Mouse (Mus musculus): ENCODE measurements around the gene Crlf2.
A peak's percentile ranks its signal among the peaks of the same experiment; 100 is the strongest.

Gene Crlf2

DNA sequence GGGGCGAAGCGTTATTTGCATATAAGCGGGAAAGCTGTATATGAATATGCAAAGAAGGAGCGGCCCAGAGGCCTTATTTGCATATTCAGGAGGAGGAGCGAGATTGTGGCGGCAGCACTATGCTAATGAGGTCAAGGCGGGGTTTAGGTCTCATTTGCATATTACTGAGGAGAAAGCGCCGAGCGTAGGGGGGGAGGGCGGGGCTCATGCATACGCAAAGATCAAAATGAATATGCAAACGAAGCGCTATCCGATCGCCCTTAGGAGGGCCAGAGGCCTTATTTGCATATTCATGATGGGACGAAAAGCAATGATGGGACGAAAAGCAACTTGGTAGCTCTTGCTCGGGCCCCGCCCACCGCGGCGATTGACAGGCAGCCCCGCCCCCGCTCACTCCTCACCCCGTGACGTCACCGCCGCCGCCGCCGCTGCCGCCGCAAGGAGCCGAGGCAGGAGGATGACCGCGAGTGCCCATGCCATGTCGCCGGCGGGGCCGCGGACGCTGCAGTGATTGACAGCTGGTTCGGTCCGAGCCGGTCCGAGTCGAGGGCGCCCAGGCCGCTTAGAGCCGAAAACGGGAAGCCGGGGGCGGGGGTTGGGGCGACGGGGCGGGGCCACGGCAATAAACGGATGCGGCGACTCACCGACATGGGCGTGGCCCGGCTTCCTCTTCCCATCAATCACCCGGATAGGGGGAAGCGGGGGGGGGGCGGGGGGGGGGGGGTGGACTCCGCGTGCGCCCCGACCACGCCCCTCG, at the start of gene Crlf2:
Crlf2 (minus strand) TSS at position 590 of the 757 bp plus-strand sequence.
- DNase-seq: peak; percentile 97

DNA sequence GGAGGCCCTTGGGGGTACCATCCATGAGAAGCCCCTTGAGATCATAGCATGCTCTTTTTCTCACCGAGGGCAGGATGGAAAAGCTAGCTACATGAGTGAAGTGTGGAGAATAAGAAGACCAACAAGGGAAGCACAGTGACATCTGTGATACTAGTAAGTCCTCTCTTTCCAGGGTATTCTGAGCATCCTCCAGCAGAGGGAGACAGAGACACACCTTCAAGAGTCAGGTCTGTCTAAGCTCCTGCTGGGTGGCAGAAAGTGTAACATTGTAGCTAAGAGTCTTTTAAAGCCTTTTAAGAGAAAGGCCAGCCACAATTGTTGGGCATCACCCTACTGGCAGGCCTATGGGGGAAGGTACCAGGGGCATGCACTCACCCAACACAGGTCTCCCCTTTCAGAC, 43.8 kb upstream of the Crlf2 start:
- DNase-seq: peak; percentile 50

DNA sequence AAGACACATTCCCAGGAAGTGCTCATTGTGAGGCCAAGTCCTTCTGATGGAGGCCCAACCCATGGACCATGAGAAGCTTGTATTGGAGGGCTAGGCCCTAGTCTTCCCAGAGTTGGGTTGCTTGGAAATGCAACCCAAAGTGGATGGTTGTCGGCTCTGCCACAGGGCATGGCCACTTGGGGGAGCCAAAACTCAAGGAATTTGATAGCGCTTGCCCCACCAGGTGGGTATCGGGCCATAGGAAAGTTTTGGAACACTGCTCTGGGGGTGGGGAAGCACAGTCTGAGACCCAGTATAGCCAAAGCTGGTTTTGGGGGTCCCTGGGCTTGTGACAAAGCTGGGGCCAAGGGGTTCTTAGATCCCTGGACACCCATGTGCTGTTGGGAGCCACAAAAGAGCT, 42.3 kb upstream of the Crlf2 start:
- peak; percentile 63 for DNase-seq

DNA sequence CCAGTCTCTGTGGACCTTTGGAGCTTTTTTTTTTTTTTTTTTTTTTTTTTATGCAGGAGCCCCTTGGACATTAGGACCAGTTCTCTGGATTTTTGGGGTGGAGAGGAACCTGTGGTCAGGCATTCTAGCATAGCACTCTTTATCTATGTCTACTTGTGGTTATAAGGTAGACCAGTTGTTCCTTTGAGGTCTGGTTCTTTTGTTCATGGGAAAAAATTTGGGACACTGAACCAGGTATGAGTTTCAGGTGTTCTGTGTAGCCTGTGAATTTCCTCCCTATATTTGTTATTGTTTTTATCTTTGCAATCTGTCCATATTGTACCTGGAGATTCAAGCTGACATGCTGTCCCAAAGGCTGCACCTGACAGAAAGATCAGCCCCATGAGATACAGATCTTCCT, 40.1 kb upstream of the Crlf2 start:
- DNase-seq: no peak

DNA sequence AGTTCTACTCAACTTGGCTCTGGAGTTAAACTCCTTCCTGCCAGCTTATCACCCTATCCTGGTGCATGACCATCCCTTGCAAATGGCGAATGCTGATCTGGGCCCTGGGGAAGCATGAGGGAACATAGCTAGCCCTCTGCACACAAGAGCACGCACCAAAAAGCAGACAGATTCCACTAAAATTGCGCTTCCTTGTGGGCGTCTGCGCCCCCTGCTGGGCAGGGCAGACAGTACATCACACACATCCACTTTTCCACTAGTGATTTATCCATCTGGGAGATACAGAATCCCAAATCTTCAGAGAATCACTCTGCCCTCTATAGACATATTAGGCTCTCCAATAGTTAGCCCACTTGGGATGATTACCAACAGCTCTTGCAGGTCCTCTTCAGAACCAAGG, 37.9 kb upstream of the Crlf2 start:
- peak; percentile 57 for DNase-seq

DNA sequence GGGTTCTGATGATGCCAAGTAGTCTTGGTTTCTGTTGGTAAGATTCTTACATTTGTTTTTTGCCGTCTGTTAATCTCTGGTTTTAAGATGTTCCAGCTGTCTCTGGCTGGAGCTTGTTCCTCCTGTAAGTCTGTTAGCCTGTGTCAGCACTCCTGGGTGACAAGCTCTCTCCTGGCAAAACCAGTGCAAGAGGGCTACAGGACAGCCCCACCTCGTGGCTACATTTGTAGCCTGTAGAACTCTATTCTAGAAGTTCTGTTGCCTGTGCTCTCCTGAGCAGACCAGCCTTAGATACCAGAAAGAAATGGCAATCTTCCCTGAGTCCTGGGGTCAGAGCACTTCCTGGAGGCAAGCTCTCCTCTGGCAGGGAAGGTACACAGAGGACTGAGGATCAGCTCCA, 4.0 kb upstream of the Crlf2 start:
- no peak for DNase-seq

DNA sequence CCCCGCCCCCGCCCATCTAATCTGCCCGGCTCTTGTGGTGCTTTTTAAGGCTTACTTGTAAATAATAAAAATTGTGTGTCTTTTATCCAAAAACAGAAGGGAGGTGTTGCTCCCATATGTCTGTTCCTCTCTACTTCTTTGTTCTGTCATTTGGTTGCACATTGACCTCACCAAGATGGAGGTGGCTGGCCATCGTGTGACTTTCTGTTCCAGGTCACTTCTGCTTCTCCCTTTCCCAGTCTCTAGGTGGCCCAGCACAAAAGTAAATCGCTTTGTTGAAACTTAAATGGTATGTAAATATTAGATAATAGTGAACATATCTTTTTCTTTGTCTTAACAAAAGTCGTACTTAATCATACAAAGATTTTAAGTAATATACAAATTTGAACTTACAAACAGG, 398 bp upstream of the Crlf2 start:
- DNase-seq: no peak

DNA sequence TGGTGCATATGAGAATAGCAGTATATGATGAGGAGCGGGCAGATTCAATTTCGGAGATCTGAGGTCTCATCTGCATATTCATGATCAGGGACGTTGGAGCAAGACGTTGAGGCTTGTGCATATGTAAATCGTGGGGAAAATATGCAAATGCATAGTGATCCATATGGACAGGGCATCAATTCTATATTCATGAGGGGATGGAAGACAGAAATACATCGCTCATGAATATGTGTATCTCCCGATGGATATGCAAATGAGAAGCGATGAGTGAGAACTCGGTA, 730 bp downstream of the Crlf2 start:
- DNase-seq: no peak

DNA sequence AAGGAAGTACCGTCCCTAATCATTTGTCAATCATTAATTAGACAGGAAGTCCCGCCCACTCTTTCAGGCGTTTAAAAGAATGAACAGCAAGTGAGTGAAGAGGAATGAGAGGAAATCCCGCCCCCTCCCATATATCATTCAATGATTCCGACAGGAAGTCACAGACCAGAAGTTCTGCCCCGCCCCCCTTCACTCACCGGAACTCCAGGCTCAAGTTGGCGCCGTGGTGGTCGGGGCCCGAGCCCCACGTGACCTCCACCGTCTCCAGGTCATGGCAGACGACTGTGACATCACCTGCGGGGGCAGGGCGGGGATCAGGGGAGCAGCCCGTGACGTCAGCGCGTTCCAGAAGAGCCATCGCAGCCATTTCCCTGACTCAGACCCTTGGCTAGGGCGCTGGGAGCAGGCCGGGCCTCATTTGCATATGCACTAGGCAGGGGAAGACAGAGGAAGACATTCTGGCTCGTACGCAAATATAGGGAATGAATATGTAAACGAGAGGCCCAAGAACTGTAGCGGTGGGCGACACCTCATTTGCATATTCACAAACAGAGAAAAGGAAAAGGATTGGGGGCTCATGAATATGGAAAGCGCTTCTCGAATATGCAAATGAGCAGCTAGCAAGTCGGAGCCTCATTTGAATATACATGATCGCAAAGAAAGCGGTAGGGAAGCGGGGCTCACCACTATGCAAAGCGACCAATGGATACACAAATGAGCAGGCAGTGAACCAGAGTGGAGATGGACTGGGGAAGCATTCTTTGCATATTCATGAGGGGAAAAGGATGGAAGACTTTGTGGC, 1.3 kb downstream of the Crlf2 start:
- DNase-seq: peak; percentile 95

DNA sequence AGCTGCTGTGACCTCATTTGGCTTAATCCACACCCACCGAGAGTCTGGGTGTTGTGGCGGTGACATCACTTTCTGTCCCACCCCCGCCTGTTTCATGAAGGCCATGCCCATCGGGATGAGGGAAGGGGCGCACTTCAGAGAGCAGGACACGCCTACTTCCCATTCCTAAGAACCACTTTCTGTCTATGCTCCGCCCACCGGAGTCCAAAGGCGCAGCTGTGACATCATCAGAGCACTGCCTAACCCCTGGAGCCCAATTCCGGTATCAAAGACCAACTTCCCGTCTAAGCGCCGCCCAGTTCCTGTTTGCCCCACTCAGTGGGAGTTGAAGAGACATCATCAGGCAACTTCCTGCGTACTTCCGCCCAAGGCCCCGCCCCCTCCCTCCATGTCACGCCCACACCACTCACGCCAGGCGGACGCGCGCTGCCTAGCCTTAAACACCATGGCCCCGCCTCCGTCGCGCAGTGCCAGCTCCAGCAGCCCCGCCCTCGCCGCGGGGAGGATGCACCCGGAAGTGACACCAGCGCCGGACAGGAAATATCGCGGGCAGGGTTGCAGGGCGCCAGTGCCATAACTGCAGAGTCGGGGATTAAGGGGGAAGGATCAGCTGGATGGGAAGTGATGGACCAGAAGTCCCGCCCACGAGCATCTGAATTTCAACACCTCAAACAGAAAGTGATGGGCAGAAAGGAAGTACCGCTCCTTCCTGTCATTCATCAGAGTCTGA, 2.0 kb downstream of the Crlf2 start:
- DNase-seq: peak; percentile 87

DNA sequence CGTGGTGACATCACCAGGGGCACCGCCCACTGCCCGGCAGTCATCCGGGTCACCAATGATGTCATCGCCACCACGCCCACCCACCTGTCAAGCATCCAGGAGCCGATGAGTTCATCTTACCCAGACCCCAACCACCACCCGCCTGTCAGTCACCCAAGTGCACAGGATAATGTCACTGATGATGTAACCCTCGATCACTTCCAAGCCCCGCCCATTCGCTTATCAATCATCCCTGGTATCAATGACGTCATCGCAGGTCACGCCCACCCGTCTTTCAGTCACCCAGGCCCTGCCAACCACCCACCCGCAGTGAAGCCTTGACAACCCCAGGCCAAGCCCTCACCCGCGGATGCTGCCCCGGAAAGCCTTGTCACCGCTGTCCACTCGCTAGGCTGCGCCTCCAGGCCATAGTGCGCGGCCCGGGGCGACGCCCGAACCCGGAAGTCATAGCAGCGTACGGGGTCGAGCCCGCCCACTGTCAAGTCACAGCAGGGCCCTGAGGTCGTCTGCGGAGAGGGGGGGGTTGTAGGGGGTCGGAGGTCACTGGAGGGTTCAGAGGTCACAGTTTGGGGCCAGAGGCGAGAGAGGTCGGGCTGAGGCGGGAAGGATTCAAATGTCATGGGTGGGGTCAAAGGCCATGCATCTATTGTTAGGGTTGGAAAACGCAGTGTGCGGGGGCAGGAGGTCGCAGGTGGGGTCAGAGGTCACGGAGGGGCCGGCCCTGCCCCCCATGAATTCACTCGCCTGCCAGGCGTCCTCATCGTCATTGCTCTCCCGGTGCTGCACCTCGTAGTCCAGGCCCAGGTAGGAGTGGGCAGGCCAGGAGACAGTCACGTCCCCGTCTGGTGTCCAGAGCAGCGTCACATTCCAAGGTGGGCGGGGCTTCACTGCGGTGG, 2.9 kb downstream of the Crlf2 start:
- DNase-seq: peak; percentile 65

DNA sequence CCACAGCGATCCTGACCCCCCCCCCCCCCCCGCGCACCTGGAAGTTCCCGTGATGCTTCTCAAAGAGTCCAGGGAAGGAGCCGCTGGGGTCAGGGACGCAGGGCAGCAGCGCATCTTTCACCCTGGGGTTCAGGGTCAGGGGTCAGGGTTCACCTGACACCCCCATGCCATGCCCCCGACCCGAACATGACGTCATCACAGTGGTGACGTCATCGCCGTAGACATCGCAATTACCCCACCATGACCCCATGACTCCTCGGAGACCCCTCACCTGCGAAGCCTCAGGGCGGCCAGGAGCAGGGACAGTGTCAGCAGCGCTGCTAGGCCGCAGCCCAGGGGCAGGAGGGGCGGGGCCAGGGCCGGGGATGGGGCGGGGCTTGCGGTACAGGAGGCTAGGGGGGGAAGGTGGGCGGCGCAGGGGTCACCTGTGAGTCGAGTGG, 3.5 kb downstream of the Crlf2 start:
- no peak for DNase-seq

DNA sequence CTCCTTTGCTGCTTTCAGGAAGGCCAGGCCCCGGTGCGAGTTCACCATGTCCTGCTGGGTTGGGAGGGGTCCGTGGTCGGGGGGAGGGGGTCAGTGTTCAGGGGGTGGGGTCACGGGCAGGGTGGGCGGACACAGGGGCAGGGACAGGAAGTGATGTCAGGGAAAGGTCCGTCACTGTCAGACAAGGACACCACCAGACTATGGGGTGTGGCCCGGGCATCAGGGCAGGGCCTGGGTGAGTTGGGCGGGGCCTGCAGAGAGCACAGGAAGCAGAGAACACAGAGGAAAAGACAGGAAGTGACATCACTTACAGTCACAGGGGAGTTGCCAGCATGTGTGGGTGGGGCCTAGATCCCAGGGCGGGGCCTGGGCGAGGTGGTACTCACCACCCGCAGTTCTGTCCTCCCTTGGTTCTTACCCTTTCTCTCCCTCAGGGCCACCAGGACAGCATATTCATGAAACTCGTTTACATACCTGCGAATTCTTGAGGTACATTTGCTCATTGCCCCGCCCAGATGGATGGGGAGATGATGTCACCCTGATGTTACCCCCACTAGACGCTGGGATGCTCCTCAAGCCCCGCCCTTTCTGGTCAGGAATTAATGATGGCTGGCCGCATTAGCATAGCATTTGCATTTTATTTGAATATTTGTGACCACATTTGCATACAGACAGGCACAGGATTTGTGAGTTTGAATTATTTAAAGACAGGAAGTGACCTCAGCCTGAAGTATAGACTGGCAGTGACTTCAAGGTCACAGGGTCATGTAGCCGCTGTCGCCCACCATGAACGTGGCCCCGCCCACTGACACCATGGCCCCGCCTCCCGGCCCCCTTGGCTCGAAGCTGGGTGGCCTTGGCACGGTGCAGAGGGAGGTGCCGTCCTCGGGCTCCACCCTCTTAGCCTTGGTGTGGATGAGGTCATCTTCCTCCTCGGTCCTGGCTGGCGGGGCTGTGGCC, 4.4 kb downstream of the Crlf2 start:
- peak; percentile 54 for DNase-seq

DNA sequence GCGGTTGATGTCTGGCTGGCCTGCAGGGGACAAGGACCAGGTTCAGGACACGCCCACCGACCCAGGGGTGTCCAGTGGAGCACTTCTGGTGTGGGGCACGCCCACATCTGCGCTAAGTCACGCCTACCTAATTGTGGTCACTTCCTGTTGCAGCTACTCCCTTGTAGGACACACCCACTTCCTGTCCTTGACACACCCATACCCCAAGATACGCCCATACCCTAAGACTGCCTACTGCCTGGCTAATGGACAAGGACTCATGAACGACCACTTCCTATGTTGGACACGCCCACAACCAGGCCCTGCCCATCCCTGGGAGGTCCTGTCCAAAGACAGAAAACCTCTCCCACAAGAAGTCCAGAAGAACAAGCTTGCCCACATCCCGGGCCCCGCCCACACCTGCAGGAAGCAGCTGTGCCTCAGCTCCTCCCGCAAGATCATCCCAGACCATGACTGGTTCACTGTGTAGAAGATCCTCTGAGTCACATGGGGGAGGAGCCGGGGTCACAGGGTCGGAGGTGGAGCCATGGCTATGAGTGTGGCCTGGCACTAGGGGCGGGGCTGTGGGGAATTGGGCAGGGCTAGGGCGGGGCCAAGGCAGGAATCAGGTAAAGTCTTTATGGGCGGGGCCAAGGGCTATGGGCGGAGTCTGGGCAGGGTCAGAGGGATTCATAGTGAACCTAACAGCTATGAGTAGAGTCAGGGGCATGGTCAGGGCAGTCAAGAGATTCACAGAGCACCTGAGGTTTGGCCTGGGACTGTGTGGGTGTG, 5.4 kb downstream of the Crlf2 start:
- peak; percentile 47 for DNase-seq

DNA sequence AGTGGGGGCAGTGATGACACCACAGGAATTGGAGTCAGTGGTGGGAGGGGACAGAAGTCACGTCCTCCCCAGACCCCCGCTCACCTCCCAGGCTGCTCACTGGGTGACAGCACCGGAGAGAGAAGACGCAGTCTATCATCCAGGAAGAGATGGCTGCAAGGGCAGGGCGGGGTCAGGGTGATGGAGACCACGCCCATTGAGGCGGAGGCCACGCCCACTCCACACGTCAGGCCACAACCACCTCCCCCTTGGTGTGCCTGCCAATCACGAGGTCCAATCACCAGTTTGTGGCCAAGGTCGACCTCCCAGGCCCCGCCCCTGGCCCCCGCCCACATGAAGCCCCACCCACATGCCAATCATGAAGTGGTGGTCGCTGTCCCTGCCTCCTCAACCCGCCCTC, 6.3 kb downstream of the Crlf2 start:
- peak; percentile 14 for DNase-seq

DNA sequence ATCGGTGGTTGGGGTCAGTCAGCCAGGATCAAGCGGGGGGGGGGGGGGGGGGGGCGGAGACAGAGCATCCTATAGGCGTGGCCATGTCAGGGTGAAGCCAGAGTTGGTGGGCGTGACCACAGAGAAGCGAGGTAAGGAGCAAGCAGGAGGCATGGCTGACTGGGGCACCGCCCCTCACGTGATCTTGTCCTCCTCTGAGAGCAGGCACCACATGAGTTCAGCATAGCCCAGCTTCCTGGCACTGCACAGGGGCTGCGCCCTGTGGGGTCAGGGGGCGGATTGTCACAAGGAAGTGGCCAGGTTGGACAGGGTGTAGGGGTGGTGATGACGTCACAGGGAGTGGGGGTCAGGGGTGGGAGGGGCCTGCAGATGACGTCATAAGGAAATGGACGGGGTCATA, 6.7 kb downstream of the Crlf2 start:
- DNase-seq: no peak

DNA sequence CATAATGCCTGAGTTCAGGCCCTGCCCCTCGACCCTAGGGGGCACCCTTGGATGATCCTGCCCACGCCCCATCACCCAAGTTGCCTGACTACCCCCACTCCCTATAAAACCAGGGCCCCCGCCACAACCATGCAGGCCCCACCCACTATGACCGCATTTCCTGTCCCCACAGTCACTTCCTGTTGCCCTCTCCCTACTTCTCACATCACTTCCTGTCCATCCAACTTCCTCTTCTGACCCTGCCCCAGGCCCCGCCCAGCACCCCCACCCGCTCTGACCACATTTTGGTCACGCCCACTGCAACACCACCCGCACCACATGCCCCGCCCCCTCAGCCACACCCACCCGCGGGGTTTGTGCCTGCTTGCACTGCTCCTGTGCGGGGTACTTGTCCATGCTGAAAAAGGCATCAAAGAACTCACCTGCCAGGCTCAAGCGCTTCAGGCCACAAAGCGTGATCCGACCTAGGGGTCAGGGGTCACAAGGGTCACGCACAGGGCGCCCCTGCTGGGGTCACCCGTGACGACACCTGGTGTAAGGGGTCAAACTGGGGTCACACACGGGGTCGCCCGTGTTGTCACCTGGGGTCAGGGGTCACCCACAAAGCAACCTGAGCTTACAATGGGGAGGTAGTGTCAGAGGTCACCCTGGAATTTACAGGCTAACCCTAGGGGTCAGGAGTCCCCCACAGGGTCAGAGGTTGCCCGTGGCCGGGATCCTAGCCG, 7.6 kb downstream of the Crlf2 start:
- DNase-seq: peak; percentile 25

DNA sequence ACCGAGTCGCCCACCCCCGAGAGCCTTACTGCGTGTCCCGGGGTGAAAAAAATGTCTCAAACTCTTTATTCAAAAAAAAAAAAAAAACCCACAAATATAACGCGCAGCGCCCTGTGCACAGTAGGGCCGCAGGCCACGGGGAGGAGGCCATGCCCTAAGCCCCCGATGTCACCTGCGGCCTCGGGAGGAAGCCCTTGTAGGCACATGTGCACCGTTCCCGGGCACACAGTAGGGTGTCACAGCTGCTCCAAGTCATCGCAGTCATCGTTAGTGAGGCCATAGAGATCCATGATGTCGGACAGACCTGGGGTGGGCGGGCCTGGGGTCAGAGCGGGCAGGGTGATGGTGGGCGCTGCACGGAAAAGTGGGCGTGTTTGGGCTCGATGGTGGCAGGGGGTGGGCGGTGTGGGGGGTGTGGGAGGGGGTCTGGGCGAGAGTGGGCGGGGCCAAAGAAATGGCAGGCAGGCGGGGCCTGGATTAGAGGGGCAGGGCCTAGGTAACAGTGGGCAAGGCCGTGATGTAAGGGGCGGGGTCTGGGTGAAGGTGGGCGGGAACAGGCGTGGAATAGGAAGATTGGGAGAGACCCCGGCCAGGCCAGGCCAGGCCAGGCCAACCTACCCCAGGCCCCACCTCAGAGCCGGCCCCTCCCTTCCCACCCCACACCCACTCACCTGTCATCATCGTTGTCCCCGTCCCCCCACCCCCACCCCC, 8.4 kb downstream of the Crlf2 start:
- peak; percentile 29 for DNase-seq

DNA sequence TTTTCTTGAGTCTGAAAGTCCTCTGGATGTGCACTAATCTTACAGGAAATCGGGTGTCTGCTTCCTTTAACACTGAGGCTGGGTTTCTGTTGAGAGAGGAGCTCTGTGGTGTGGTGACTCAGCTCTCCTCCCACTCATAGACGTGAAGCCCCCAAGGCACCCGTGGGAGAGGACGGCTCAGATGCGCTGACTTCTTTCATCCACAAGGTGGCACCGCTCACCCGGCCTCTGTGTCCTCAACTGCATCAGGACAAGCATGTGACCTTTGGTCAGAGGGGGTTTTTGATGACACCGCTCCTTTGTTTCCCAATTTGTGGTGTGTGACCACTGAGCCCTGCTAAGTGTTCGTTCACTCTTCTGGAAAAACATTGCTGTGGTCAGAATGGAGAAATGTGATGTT, 10.1 kb downstream of the Crlf2 start:
- DNase-seq: peak; percentile 61
